Mouse (Mus musculus): ENCODE measurements around the gene Pcbp3.

DNA sequence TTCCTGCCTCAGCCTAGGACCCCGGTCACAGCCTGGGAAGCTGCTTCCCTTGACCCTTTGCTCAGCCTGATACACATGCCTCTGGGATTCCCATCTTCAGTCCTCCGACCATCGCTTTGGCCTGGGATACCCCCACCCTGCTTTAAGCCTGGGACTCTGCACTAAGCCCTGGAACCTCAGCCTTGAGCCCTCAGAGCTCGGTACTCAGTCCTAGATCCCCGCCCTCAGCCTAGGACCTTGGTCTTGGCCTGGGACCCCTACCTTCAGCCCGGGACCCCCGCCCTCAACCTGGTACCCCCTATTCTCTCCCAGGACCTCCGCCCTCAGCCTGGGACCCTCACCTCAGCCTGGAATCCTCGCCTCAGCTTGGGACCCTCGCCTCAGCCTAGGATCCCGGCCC, 531 bp downstream of the Pcbp3 start:
- no peak for TF ChIP-seq GATA1 (IDR thresholded peaks at IDR 0.05; ENCODE audit: low read length)
- no peak for TF ChIP-seq TAL1 (IDR thresholded peaks at IDR 0.05; ENCODE audit: low read length)

All from erythroblast, embryonic 14.5 days (primary cell).